Mouse (Mus musculus) CH12.LX (cell line): ENCODE measurements around the gene Pla2g16. TPM values are rescaled to one million over a fixed set of nuclear protein-coding genes. Genes with fewer than 3 reads are reported as not detected.

Experiments used
- DNase-seq: peaks from one replicate; pipeline ENCODE4 v3.0.0-alpha.2; 2013; ENCODE audit errors: extremely low read depth
- H3K27ac ChIP-seq: 2 replicates; pipeline ENCODE4 v1.5.1; 2012; ENCODE audit warnings: low read depth, mild to moderate bottlenecking, control low read depth, moderate library complexity; ENCODE audit not compliant: insufficient read depth
- H3K27me3 ChIP-seq: replicated peaks from 2 replicates; pipeline ENCODE3; 2012; ENCODE audit warnings: inconsistent platforms
- H3K36me3 ChIP-seq, 2 experiments: replicated peaks in 1 of 2; 2 replicates each; pipeline versions ENCODE3 to v1.6.1; 2012; ENCODE audit warnings: inconsistent platforms in 1 of 2, low read length in 1 of 2, mild to moderate bottlenecking in 1 of 2, mixed read lengths in 1 of 2, moderate library complexity in 1 of 2; ENCODE audit not compliant: control insufficient read depth in 1 of 2, insufficient read depth in 1 of 2
- H3K4me1 ChIP-seq, 2 experiments: 2 replicates each; pipeline ENCODE4 v1.6.1; 2012; ENCODE audit warnings: inconsistent platforms in 1 of 2, moderate library complexity in 1 of 2; ENCODE audit not compliant: insufficient read depth in 2 of 2, control insufficient read depth in 1 of 2
- H3K4me2 ChIP-seq: 2 replicates; pipeline ENCODE4 v1.6.1; 2012; ENCODE audit warnings: low read depth, mild to moderate bottlenecking, control low read depth; ENCODE audit not compliant: poor library complexity, insufficient read depth, severe bottlenecking
- H3K4me3 ChIP-seq, 3 experiments: fragments of 150-350 bp in 1 of 3; sonication (generic) in 1 of 3; replicated peaks in 1 of 3; 2 replicates each; pipeline versions ENCODE3 to v1.5.1; 2011 to 2012; ENCODE audit warnings: low read depth in 2 of 3, low read length in 2 of 3, mild to moderate bottlenecking in 2 of 3, moderate library complexity in 2 of 3, control low read depth in 1 of 3, improper control_type of control experiment in 1 of 3, inconsistent platforms in 1 of 3, mixed read lengths in 1 of 3; ENCODE audit not compliant: poor library complexity in 1 of 3
- H3K79me2 ChIP-seq: replicated peaks from 2 replicates; pipeline ENCODE4 v1.6.1; 2012; ENCODE audit warnings: mild to moderate bottlenecking, moderate library complexity; ENCODE audit not compliant: control insufficient read depth, poor library complexity, insufficient read depth, severe bottlenecking; ENCODE audit errors: extremely low read depth
- H3K9ac ChIP-seq: 2 replicates; pipeline ENCODE4 v1.6.1; 2012; ENCODE audit warnings: low read depth, mild to moderate bottlenecking, control low read depth, moderate library complexity; ENCODE audit not compliant: insufficient read depth
- H3K9me3 ChIP-seq: replicated peaks from 2 replicates; pipeline ENCODE3; 2012; ENCODE audit warnings: low read length, inconsistent platforms, mixed read lengths
- CTCF ChIP-seq, 2 experiments: IDR thresholded peaks in 1 of 2; conservative IDR thresholded peaks in 1 of 2; 2 replicates each; pipeline ENCODE4 v1.5.1; 2011 to 2012; ENCODE audit warnings: low read depth in 2 of 2, low read length in 2 of 2, improper control_type of control experiment in 1 of 2, inconsistent platforms in 1 of 2, mild to moderate bottlenecking in 1 of 2, moderate library complexity in 1 of 2
- EP300 ChIP-seq: IDR thresholded peaks from 2 replicates; pipeline ENCODE4 v1.6.1; 2011; ENCODE audit warnings: low read length, improper control_type of control experiment
- ETS1 ChIP-seq: conservative IDR thresholded peaks from 2 replicates; pipeline ENCODE4 v1.6.1; 2012; ENCODE audit warnings: low read depth, mild to moderate bottlenecking, inconsistent platforms, low read length, improper control_type of control experiment, moderate library complexity
- GABPA ChIP-seq: IDR thresholded peaks from 2 replicates; pipeline ENCODE4 v1.6.1; 2012; ENCODE audit warnings: low read depth, low read length, improper control_type of control experiment, inconsistent platforms; ENCODE audit not compliant: insufficient replicate concordance
- MAFK ChIP-seq: IDR thresholded peaks from 2 replicates; pipeline ENCODE4 v1.6.1; 2011; ENCODE audit warnings: low read length, improper control_type of control experiment; ENCODE audit not compliant: insufficient replicate concordance
- MAZ ChIP-seq: IDR thresholded peaks from 2 replicates; pipeline ENCODE4 v1.6.1; 2012; ENCODE audit warnings: low read depth, mild to moderate bottlenecking, inconsistent platforms, low read length, improper control_type of control experiment, moderate library complexity
- MXI1 ChIP-seq: IDR thresholded peaks from 2 replicates; pipeline ENCODE4 v1.6.1; 2011; ENCODE audit warnings: mild to moderate bottlenecking, low read depth, low read length, improper control_type of control experiment
- MYC ChIP-seq: IDR thresholded peaks from 2 replicates; pipeline ENCODE4 v1.6.1; 2011; ENCODE audit warnings: low read depth, mild to moderate bottlenecking, improper control_type of control experiment, low read length
- NELFE ChIP-seq: IDR thresholded peaks from 2 replicates; pipeline ENCODE4 v1.6.1; 2011; ENCODE audit warnings: low read depth, low read length, improper control_type of control experiment
- NRF1 ChIP-seq: IDR thresholded peaks from 2 replicates; pipeline ENCODE4 v1.6.1; 2014; ENCODE audit warnings: low read depth, mild to moderate bottlenecking, inconsistent platforms, low read length, improper control_type of control experiment, moderate library complexity
- PAX5 ChIP-seq: IDR thresholded peaks from 2 replicates; pipeline ENCODE4 v1.6.1; 2012; ENCODE audit warnings: low read length, inconsistent platforms, mixed read lengths
- POLR2AphosphoS2 ChIP-seq: IDR thresholded peaks from 2 replicates; pipeline ENCODE4 v1.6.1; 2011; ENCODE audit warnings: low read depth, low read length, improper control_type of control experiment
- RAD21 ChIP-seq: IDR thresholded peaks from 2 replicates; pipeline ENCODE4 v1.6.1; 2011; ENCODE audit warnings: low read depth, mild to moderate bottlenecking, low read length, improper control_type of control experiment, moderate library complexity
- RCOR1 ChIP-seq: conservative IDR thresholded peaks from 2 replicates; pipeline ENCODE4 v1.6.1; 2012; ENCODE audit warnings: low read depth, mild to moderate bottlenecking, inconsistent platforms, low read length, improper control_type of control experiment
- SMC3 ChIP-seq: IDR thresholded peaks from 2 replicates; pipeline ENCODE4 v1.6.1; 2011; ENCODE audit warnings: low read depth, low read length, improper control_type of control experiment
- TCF12 ChIP-seq: IDR thresholded peaks from 2 replicates; pipeline ENCODE4 v1.6.1; 2014; ENCODE audit warnings: low read depth, mild to moderate bottlenecking, inconsistent platforms, low read length, improper control_type of control experiment
- USF1 ChIP-seq: IDR thresholded peaks from 2 replicates; pipeline ENCODE4 v1.6.1; 2014; ENCODE audit warnings: low read depth, mild to moderate bottlenecking, inconsistent platforms, low read length, improper control_type of control experiment
- ZC3H11A ChIP-seq: IDR thresholded peaks from 2 replicates; pipeline ENCODE4 v1.6.1; 2012; ENCODE audit warnings: low read depth, mild to moderate bottlenecking, inconsistent platforms, low read length, improper control_type of control experiment
- ZMIZ1 ChIP-seq: IDR thresholded peaks from 2 replicates; pipeline ENCODE4 v1.6.1; 2012; ENCODE audit warnings: low read depth, mild to moderate bottlenecking, inconsistent platforms, low read length, improper control_type of control experiment
- ZNF384 ChIP-seq: IDR thresholded peaks from 2 replicates; pipeline ENCODE4 v1.6.1; 2012; ENCODE audit warnings: low read depth, low read length, improper control_type of control experiment, inconsistent platforms
- dilution Hi-C: fragments of 300-500 bp; cut with MboI; formaldehyde crosslinking; loops from 2 replicates; pipeline ENCODE4 v1.14.3; 2020; ENCODE audit warnings: low sequenced_read_pairs; ENCODE audit not compliant: extremely low pct_unique_long_range_greater_than_20kb, extremely low pct_ligation_motif_present
- in situ Hi-C: fragments of 300-500 bp; cut with MboI; formaldehyde crosslinking; loops from 3 replicates; pipeline ENCODE4 v1.14.3; 2019; ENCODE audit warnings: low sequenced_read_pairs, low pct_ligation_motif_present, low pct_unique_long_range_greater_than_20kb, mixed read lengths
- polyA plus RNA-seq: library from polyadenylated mRNA; unstranded; fragments of >175 nt; gene quantifications from 2 replicates; pipeline ENCODE4 v1.2.1, GENCODE M21; 2012; ENCODE audit warnings: low read depth; ENCODE audit not compliant: insufficient read length
- total RNA-seq, 2 experiments: library from RNA; depleted of rRNA; stranded (reverse); fragments of 300-350 nt in 1 of 2; fragments of >200 nt in 1 of 2; gene quantifications; 2 replicates each; pipeline ENCODE4 v1.2.3; 2012 to 2014

Pla2g16 gene
- total and polyA plus RNA-seq, 3 experiments = 15.4 to 28.2 (median 19.5) TPM

DNA sequence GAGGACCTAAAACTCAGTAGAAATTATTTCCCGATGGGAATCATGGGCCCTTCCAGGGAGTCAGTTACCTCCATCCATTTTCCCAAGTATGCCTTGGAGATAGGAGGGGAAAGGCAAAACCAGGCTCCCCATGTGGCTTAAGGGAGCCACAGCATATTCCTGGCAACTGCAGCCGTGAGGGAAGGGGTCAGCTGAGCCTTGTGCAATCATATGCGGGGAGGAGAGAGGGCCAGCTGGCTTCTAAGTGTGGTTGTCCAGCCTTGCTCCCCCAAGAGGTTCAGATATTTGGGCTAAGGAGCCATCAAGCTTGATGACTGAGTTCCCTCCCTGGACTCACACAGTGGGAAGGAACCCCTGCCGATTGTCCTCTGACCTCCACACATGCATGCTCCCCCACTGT, 44.3 kb downstream of the Pla2g16 start:
- TF ChIP-seq MXI1 = no peak

DNA sequence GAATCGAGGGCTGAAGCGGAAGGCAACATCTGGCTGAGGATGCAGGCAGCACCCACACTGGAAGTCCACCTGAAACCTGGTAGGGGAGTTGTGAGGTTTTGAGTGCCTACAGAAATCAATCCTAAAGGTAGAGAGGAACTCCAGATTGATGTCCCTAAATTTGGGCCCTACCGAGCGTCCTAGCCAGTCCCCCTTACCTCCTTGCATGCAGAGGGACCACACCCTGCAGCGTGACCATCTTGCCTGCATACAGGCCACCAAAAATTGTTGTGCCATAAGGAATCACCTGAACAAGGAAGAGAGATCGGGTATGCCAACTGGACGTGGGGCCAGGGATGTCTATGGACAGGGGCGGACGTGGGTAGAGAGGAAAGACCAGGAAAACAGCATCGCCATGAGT, 46.8 kb downstream of the Pla2g16 start:
- H3K27me3 ChIP-seq = no peaks in the 10 kb centered on the region
- H3K4me2 ChIP-seq = no peak overlapping the region
- H3K36me3 ChIP-seq = no peaks in the 10 kb centered on the region
- H3K27ac ChIP-seq = no peak overlapping the region
- no peaks in the 10 kb centered on the region for H3K79me2 ChIP-seq
- H3K4me3 ChIP-seq = no peak overlapping the region
- TF ChIP-seq ZC3H11A (no peak), RCOR1 (no peak), ETS1 (no peak), POLR2AphosphoS2 (no peak), TCF12 (no peak), NRF1 (no peak), NELFE (no peak), CTCF (conservative IDR thresholded peaks at IDR 0.05 in 1 of 2, IDR thresholded peaks at IDR 0.05 in 1 of 2; ENCODE audit: low read depth in 2 of 2, low read length in 2 of 2) (no peak), USF1 (no peak), ZMIZ1 (no peak), SMC3 (no peak), GABPA (no peak), MAZ (no peak), PAX5 (no peak), MYC (no peak), MAFK (no peak), ZNF384 (no peak), EP300 (no peak), RAD21 (no peak)
- TF ChIP-seq, all 38 proteins: peak for 0
- Histone ChIP-seq H3K9ac (no peak overlapping the region), H3K4me1 (no peaks in the 10 kb centered on the region), H3K9me3 (no peaks in the 10 kb centered on the region)
- in situ Hi-C loops = no loop called here
- dilution Hi-C loops = no loop called here
- DNase-seq = no peak

More for the DNA sequence above, 44.3 kb downstream of the Pla2g16 start:
- Histone ChIP-seq H3K4me1 (no peaks in the 10 kb centered on the region), H3K36me3 (no peaks in the 10 kb centered on the region), H3K79me2 (no peaks in the 10 kb centered on the region), H3K9me3 (no peaks in the 10 kb centered on the region), H3K27me3 (no peaks in the 10 kb centered on the region), H3K4me2 (no peak overlapping the region), H3K9ac (no peak overlapping the region), H3K4me3 (no peak overlapping the region), H3K27ac (no peak overlapping the region)
- dilution Hi-C loops (no loop called here), in situ Hi-C loops (no loop called here)
- no peak for DNase-seq
